Mouse (Mus musculus) liver, embryonic 13.5 days (tissue): ENCODE results near the gene Ywhaq. TPM values are rescaled to one million over a fixed set of nuclear protein-coding genes. Genes with fewer than 3 reads are reported as not detected.
"Not testable (repeated sequence)": the region's sequence is repeated elsewhere in the genome, so short reads cannot be mapped to it uniquely, and the experiment has no call there.

Experiments
- ATAC-seq: fragments of 200-750 bp; cut with Nextera tagmentation; 2 replicates; pipeline ENCODE4 v1.8.0; 2017; ENCODE audit warnings: low read depth, mild to moderate bottlenecking, moderate number of reproducible peaks, moderate library complexity
- DNase-seq: peaks from one replicate; pipeline ENCODE4 v3.0.0; 2022
- H3K27ac ChIP-seq: fragments of 300-500 bp; sonication (generic); 2 replicates; pipeline ENCODE4 v1.5.1; 2015; ENCODE audit warnings: moderate library complexity, mild to moderate bottlenecking, inconsistent platforms
- H3K27me3 ChIP-seq: fragments of 300-500 bp; sonication (generic); 2 replicates; pipeline ENCODE4 v1.6.1; 2015; ENCODE audit warnings: mild to moderate bottlenecking, inconsistent platforms
- H3K36me3 ChIP-seq: fragments of 300-500 bp; sonication (generic); 2 replicates; pipeline ENCODE4 v1.6.1; 2015; ENCODE audit warnings: mild to moderate bottlenecking, inconsistent platforms
- H3K4me1 ChIP-seq: fragments of 300-500 bp; sonication (generic); replicated peaks from 2 replicates; pipeline ENCODE4 v1.6.1; 2015; ENCODE audit warnings: inconsistent platforms
- H3K4me2 ChIP-seq: fragments of 300-500 bp; sonication (generic); 2 replicates; pipeline ENCODE4 v1.6.1; 2015; ENCODE audit warnings: inconsistent platforms, mild to moderate bottlenecking, moderate library complexity
- H3K4me3 ChIP-seq: fragments of 300-500 bp; sonication (generic); replicated peaks from 2 replicates; pipeline ENCODE4 v1.5.1; 2015; ENCODE audit warnings: mild to moderate bottlenecking, inconsistent platforms
- H3K9ac ChIP-seq: fragments of 300-500 bp; sonication (generic); 2 replicates; pipeline ENCODE4 v1.6.1; 2015; ENCODE audit warnings: mild to moderate bottlenecking, inconsistent platforms
- H3K9me3 ChIP-seq: fragments of 300-500 bp; sonication (generic); replicated peaks from 2 replicates; pipeline ENCODE4 v1.6.1; 2016; ENCODE audit warnings: inconsistent platforms
- WGBS: fragments of 180-500 bp; shearing (Covaris S2); methylation state at CpG from one replicate; pipeline ENCODE4 v1.1.7; 2015; ENCODE audit not compliant: insufficient replicate concordance; 5-methylcytosine and 5-hydroxymethylcytosine counted together
- polyA plus RNA-seq: library from polyadenylated mRNA; unstranded; fragments of >200 nt; fragmentation: Nextera tagmentation; extraction: Ambion mirVana; gene quantifications from 2 replicates; pipeline ENCODE4 v1.2.1, GENCODE M21; 2015

Gene Ywhaq
- polyA plus RNA-seq, 1 experiment from 2014 or later: 262 TPM

DNA sequence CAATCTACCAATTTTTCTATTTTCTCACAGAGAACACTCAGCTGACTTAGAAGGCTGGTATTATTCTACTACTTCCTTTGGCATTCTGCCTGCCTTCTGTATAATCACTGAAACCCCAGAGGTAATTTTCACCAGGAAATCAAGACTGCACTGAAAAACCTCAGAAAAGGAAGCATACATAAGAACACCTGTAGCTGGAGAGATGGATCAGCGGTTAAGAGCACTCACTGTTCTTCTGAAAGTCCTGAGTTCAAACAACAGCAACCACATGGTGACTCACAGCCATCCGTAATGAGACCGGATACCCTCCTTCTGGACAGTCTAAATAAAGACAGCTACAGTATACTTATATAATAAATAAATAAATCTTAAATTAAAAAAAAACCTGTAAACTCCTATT, 7.8 kb downstream of the Ywhaq start:
- Histone ChIP-seq H3K36me3 (peaks cover 67% of the 10 kb centered on the region), H3K9ac (no peak overlapping the region), H3K4me3 (no peak overlapping the region), H3K9me3 (no peaks in the 10 kb centered on the region), H3K4me2 (no peak overlapping the region), H3K4me1 (peaks cover 62% of the 10 kb centered on the region), H3K27me3 (no peaks in the 10 kb centered on the region), H3K27ac (no peak overlapping the region)
- no peak for DNase-seq
- no peak for ATAC-seq
- 96% methylated on average over 3 of the region's 3 CpGs for WGBS

DNA sequence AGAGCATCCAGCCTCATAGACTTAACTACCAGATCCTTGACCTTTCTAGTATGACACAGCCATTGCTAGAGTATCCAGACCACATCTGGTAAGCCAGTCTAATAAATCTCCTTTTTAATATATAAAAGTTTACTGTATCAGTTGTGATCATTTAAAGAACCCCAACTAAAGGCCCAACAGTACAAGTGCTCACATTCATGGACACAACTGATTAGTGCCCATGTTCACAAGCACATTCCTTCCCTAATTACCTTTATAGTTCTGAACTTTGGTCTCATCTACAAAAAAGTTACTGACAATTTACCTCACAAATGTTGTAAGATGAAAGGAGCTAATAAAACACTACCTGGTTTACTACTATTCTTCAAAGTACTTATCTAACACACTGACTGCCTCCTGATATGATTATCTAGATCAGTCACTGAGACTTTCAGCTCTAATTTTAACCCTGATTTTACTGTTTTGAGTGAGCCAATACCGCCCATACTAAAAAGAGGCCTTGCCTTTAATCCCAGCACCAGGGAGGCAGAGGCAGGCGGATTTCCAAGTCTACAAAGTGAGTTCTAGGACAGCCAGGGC, 8.6 kb downstream of the Ywhaq start:
- no peak for ATAC-seq
- H3K9me3 ChIP-seq: no peaks in the 10 kb centered on the region
- 64% methylated on average over 2 of the region's 2 CpGs for WGBS
- DNase-seq: no peak
- H3K27me3 ChIP-seq: no peaks in the 10 kb centered on the region
- H3K9ac ChIP-seq: no peak overlapping the region
- peaks cover 66% of the 10 kb centered on the region for H3K36me3 ChIP-seq
- H3K27ac ChIP-seq: no peak overlapping the region
- no peak overlapping the region for H3K4me3 ChIP-seq
- H3K4me2 ChIP-seq: no peak overlapping the region
- H3K4me1 ChIP-seq: peaks cover 55% of the 10 kb centered on the region

DNA sequence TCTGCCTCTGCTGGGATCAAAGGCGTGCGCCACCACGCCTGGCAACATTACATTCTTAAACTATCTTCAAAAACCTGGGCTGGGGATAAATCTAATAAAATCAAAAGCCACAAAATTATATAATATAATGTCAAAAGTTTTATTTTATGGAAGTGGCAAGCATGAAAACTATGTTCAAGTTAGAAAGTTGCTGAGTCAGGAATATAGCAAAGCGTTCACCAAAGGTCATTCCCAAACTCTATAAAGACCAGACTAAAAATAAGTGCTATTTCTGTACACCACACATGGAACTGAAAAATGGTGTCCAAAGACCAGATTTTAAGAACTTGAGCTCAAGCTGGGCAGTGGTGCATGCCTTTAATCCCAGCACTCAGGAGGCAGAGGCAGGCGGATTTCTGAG, 14.7 kb downstream of the Ywhaq start:
- Histone ChIP-seq H3K4me2 (no peak overlapping the region), H3K4me1 (0 out of 2 replicates have a peak, but pooled peaks cover 4% of the 10 kb centered on the region), H3K27me3 (no peaks in the 10 kb centered on the region), H3K27ac (no peak overlapping the region), H3K9me3 (no peaks in the 10 kb centered on the region), H3K36me3 (peaks cover 43% of the 10 kb centered on the region), H3K4me3 (no peak overlapping the region), H3K9ac (no peak overlapping the region)
- DNase-seq (no peak), ATAC-seq (no peak)
- WGBS: 89% methylated on average over 5 of the region's 5 CpGs

DNA sequence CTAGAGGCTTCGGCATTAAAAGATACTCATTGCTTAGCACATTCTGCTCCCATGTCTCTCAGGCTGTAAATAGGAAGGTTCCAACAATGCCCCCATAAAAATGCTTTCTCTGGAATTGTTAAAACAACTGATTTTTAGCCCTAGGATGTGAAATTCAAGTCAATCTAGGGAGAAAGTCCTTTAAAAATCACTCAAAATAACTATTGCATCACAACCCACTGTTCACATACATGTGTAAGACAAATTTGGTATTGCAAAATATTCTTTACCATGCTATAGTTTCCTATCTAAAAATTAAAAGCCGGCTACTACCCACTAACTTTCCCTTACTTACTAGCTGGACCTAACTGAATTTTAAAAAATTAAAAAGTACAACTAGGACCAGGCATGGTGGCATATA, 31.2 kb downstream of the Ywhaq start:
- H3K27me3 ChIP-seq: no peaks in the 10 kb centered on the region
- H3K9ac ChIP-seq: no peak overlapping the region
- peaks cover 30% of the 10 kb centered on the region for H3K36me3 ChIP-seq
- H3K4me2 ChIP-seq: no peak overlapping the region
- 85% methylated on average over 2 of the region's 2 CpGs for WGBS
- no peak overlapping the region for H3K27ac ChIP-seq
- no peak overlapping the region for H3K4me3 ChIP-seq
- H3K9me3 ChIP-seq: no peaks in the 10 kb centered on the region
- DNase-seq: no peak
- ATAC-seq: no peak
- no peaks in the 10 kb centered on the region for H3K4me1 ChIP-seq

DNA sequence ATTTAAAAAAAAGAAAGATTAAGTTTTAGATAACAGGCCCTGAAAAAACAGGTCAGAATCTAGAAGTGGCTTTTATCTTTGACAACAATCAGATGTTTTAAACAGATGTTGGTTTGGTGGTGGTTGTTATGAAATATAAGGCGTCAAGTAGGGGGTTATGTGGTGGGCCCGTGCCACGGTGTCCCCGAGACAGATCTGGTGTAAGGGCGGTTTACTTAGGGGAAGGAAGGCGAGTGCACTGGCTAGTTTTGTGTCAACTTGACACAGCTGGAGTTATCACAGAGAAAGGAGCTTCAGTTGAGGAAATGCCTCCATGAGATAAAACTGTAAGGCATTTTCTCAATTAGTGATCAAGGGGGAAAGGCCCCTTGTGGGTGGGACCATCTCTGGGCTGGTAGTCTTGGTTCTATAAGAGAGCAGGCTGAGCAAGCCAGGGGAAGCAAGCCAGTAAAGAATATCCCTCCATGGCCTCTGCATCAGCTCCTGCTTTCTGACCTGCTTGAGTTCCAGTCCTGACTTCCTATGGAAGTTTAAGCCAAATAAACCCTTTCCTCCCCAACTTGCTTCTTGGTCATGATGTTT, 38.6 kb downstream of the Ywhaq start:
- Histone ChIP-seq H3K4me1 (peaks cover 57% of the 10 kb centered on the region), H3K4me2 (peak overlapping the region; percentile 29), H3K9ac (peak overlapping the region; percentile 57; the same call in 1 of the 2 replicates), H3K27ac (peak overlapping the region; percentile 80)
- not testable (repeated sequence) for H3K4me3 ChIP-seq, H3K36me3 ChIP-seq, DNase-seq, H3K27me3 ChIP-seq, H3K9me3 ChIP-seq
- WGBS: 19% methylated on average over 6 of the region's 6 CpGs
- peak; percentile 80 for ATAC-seq

DNA sequence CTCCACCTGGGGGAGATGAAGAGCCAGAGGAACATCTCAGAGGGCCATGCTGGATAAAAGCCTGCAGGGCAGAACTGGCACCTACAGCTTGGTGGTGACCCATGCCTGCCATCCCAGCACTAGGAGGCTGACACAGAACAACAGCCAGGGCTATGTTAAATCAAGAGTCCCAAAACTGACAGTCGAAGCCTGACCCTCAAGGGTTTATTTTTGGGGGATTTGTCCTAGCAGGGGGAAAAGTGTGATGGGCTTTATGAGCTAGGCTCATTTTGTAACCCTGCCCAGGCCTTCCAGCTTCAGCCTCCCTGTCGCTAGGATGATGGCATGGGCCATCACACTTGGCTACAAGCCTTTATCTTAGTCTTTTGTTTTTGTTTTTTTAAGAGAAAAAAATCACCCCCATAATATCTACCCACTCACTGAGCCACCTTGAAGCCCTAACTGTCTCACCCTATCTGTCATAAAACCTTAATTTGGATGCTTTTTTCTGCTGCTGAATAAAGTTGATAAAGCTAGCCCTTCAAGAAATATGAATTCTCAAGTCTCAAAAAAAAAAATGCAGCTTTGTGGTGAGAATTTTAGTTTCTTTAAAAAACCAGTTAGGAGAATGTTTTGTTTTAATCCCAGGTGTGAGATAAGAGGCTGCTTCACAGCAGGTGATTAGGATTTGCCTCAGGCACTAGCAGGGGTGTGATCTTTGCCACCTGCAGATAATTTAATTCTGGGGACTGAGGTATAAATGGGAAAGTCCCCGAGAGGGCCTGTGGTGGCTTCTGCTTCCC, 41.9 kb downstream of the Ywhaq start:
- H3K4me3 ChIP-seq: no peak overlapping the region
- no peak for DNase-seq
- H3K4me2 ChIP-seq: no peak overlapping the region
- H3K36me3 ChIP-seq: no peaks in the 10 kb centered on the region
- H3K9me3 ChIP-seq: no peaks in the 10 kb centered on the region
- 26% methylated on average over 3 of the region's 3 CpGs for WGBS
- no peaks in the 10 kb centered on the region for H3K27me3 ChIP-seq
- H3K9ac ChIP-seq: no peak overlapping the region
- no peak for ATAC-seq
- H3K4me1 ChIP-seq: peaks cover 64% of the 10 kb centered on the region
- H3K27ac ChIP-seq: peak overlapping the region; percentile 71

DNA sequence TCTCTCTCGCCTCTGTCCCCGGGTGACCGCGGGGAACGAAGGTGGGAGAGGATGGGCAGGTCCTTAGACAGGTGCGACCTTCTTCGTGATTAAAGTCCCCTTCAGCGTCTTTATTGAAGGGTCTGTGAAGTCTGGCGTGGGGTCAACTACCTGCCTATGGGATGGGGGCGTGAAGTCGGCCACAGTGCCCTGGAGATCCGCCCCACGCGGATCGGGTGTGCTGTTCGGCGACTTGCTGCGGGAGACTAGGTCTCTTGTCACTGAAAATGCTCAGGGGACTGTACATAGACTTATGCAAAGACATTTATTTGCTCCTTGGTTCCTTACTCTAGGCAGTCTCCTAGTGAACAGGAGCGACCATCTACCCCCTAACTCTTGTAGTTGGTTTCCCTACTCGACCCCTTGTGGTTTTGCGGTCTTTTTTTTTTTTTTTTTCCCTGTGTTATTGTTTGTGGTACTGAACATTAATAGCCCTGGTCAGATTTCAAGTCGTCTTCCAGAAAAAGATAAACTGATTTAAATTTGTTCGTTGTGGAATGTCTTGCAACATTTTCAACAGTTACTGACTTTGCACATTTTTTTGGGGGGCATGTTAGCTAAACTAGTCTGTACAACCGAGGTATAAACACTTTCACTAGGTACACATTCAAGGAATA, 43.5 kb downstream of the Ywhaq start:
- Histone ChIP-seq H3K9me3 (no peaks in the 10 kb centered on the region), H3K9ac (peak overlapping the region; percentile 94), H3K4me3 (peak overlapping the region; percentile 71), H3K4me1 (peaks cover 52% of the 10 kb centered on the region), H3K27ac (peak overlapping the region; percentile 96), H3K36me3 (no peaks in the 10 kb centered on the region), H3K27me3 (no peaks in the 10 kb centered on the region), H3K4me2 (peak overlapping the region; percentile 80)
- DNase-seq: no peak
- peak; percentile 14 for ATAC-seq
- under 1% methylated on average over 24 of the region's 24 CpGs for WGBS

DNA sequence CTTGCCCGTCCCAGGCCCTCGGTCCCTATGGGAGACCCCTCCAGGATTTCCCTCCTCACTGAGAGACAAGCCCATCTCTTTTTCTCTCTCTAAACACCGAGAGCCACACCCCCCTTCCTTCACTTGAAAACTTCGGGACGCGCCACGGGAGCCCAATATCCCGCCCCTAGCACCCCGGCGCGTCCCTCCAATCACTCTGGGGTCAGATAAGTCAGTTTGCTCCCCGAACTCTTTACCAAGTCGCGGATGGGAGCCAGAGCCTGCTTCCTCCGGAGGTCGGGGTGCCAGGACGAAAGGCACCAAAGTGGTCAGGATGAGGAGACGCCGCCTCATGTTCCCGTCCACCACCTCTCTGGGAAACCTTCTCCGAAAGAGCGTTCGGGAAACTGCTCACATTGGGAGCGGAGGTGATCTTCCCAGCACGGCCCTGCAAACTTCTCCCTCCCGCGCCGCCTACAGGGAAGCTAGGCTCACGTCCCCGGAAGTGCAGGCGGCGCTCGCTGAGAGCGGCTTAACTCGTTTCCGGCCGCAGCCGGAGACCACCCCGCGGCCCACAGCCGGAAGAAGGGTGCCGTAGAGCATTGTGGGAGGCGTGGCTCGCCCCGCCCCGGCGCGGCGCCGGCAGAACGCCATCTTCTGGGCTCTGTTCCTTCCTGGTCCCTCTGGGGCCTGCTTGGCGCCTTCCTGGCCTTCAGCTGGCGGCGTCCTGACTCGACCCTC, 44.2 kb downstream of the Ywhaq start, which contains the start of gene Adam17:
Adam17 (minus strand) TSS at position 533 of the 720 bp plus-strand sequence.
- ATAC-seq (peak; percentile 98), DNase-seq (peak; percentile 92)
- H3K4me3 ChIP-seq: peak within 1 kb of the TSS; percentile 71
- WGBS: under 1% methylated on average over 55 of the region's 55 CpGs
- peak within 1 kb of the TSS; percentile 94 for H3K9ac ChIP-seq
- H3K9me3 ChIP-seq: no peaks in the 10 kb centered on the region
- H3K4me1 ChIP-seq: peaks cover 50% of the 10 kb centered on the region
- no peaks in the 10 kb centered on the region for H3K27me3 ChIP-seq
- peak within 1 kb of the TSS; percentile 80 for H3K4me2 ChIP-seq
- no peaks in the 10 kb centered on the region for H3K36me3 ChIP-seq
- H3K27ac ChIP-seq: peak within 1 kb of the TSS; percentile 96

DNA sequence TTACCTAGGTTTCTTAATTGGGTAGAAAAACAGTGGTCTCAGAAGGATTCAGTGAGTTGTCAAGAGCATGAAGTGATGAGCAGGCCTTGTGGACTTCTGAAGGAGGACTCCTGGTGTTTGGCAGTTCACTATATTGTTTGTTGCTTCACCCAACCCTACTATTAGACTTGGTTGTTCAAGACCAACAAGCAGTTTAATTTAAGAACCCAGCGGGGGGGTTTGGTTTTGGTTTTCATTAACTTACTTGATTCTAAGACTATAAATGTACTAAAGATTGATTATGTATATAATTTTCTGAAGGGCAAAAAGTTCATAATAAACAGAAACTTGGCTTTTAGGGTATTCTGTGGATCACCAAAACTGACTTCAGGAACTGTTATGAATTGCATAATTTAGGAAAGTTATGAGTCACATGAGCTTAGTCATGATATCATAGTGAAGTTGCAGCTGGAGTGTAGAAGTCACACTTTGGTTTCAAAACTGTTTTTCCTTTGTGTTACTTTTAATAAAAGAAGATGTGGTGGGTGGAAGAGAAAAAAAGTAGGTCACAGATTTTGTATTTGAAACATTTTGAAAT, 47.3 kb downstream of the Ywhaq start:
- Histone ChIP-seq H3K4me2 (no peak overlapping the region), H3K27me3 (no peaks in the 10 kb centered on the region), H3K36me3 (no peaks in the 10 kb centered on the region), H3K9ac (no peak overlapping the region), H3K4me1 (peaks cover 32% of the 10 kb centered on the region), H3K27ac (no peak overlapping the region), H3K9me3 (no peaks in the 10 kb centered on the region), H3K4me3 (no peak overlapping the region)
- 88% methylated on average over 1 of the region's 1 CpGs for WGBS
- DNase-seq (no peak), ATAC-seq (no peak)

DNA sequence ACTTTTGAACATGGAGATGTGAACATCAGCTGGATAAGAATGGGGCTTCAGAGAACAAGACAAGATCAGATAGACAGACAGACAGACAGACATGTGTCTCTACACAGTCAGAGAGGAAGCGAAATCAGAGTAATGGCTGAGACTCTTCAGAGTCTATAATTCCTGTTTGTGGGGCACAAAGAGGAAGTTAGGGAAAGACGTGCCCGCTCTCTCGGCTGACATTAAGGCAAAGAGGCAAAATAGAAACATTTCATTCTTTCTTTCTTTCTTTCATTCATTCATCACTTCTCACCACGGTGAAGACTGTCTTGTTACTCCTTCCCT, 48.4 kb downstream of the Ywhaq start:
- 50% methylated on average over 5 of the region's 5 CpGs for WGBS
- no peaks in the 10 kb centered on the region for H3K36me3 ChIP-seq
- DNase-seq: no peak

More for the DNA sequence above, 48.4 kb downstream of the Ywhaq start:
- Histone ChIP-seq H3K9ac (no peak overlapping the region), H3K4me3 (no peak overlapping the region), H3K4me2 (no peak overlapping the region), H3K4me1 (peaks cover 31% of the 10 kb centered on the region), H3K27ac (no peak overlapping the region), H3K27me3 (no peaks in the 10 kb centered on the region), H3K9me3 (no peaks in the 10 kb centered on the region)
- no peak for ATAC-seq
